Mouse (Mus musculus) frontal cortex, postnatal 14 days (tissue): Measurements from ENCODE around the gene Kcna7.

ENCODE experiments used
- DNase-seq, 2 experiments: peaks; one replicate each; pipeline ENCODE4 v3.0.0; 2022; ENCODE audit warnings: low spot score in 2 of 2

Kcna7 gene

GRCm38 (mm10) chr7:45458748-45459563 lies 53.5 kb downstream of the Kcna7 start:
- DNase-seq, result peak; percentile 54 to 61
